In the genomic region with DNA sequence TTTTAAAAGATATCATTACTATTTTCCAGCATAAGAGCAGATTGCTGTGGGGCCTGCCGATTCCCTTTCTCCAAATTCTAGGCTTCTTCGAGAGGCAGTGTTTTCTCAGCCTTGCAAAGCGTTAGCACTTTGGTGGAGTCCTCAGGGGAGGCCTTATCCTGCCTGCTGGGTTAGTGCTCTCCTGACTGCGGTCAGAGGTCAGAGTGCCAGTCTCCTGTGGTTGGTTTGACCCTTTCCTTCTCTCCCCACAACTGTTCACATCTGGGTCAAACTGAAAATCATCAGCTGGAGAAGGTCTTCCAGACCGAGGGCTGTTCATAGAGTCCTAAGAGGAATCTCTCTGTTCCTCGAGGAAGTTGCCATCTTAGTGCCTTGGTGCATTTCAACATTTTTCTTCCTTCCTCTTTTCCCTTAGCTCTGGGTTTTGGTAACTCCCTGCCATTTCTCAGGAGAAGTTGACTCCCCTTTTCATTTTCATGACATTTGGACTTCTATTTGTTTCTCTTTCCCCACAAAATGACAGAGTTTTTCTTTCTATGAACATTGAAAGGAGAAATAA, we compare ENCODE assay signal across 18 mouse cellular contexts. TPM values are rescaled to one million over a fixed set of nuclear protein-coding genes. Genes with fewer than 3 reads are reported as not detected.
DNase-seq lines count a peak whose midpoint lies in the region; ATAC-seq and TF ChIP-seq lines count a peak whose summit lies in the region.
"Had no signal": no experiment of that assay in that cellular context is flagged by ENCODE, and none has a peak within 500 bp of the region (broad histone marks: within the 10 kb centered on the region; RNA-seq: fewer than 3 reads in every experiment).

No protein-coding gene starts in this region.

- peak overlapping the region; percentile 64 for H3K27ac ChIP-seq in liver, postnatal 0 days (ENCODE audit: low read depth)
- H3K27ac ChIP-seq in limb, embryonic 10.5 days = no peak overlapping the region
- H3K27ac ChIP-seq: embryonic facial prominence, embryonic 10.5 days; hindbrain, embryonic 13.5 days; left cerebral cortex, adult 2 months had no signal

- intact Hi-C loops in gastrocnemius, postnatal 36 days (cut with DNase I) = no loop called here

- H3K4me1 ChIP-seq in liver, postnatal 0 days (ENCODE audit: insufficient read depth) = peaks cover 12% of the 10 kb centered on the region
- peaks cover 27% of the 10 kb centered on the region for H3K4me1 ChIP-seq in limb, embryonic 10.5 days

- no peaks in the 10 kb centered on the region for H3K36me3 ChIP-seq in liver, postnatal 0 days (replicated peaks; ENCODE audit: insufficient read depth, low read length)
- no peaks in the 10 kb centered on the region for H3K36me3 ChIP-seq in limb, embryonic 10.5 days
- H3K36me3 ChIP-seq: embryonic facial prominence, embryonic 10.5 days; hindbrain, embryonic 13.5 days had no signal

- TF ChIP-seq EP300 in liver, postnatal 0 days (IDR thresholded peaks at IDR 0.05; ENCODE audit: low read depth) = no peak

- no peaks in the 10 kb centered on the region for H3K27me3 ChIP-seq in liver, postnatal 0 days (ENCODE audit: insufficient read depth, low read length)
- H3K27me3 ChIP-seq in limb, embryonic 10.5 days (ENCODE audit: low read depth, poor library complexity, severe bottlenecking) = peaks cover 26% of the 10 kb centered on the region

- DNase-seq in embryo, embryonic 10 days (ENCODE audit: low spot score) = peak; percentile 14
- DNase-seq in embryo, embryonic 11 days = no peak
- DNase-seq in 416B (ENCODE audit: low read depth) = peak; percentile 96
- no peak for DNase-seq in liver, postnatal 0 days
- no peak for DNase-seq in gastrocnemius, postnatal 36 days
- DNase-seq in limb, embryonic 10.5 days (ENCODE audit: low spot score) = no peak
- DNase-seq in frontal cortex, postnatal 10 days (ENCODE audit: low spot score in 2 of 2) = no peak
- DNase-seq: adrenal gland, postnatal 25 days; cerebellum, adult 11-12 months; forebrain, postnatal 0 days had no signal

- H3K9me3 ChIP-seq in liver, postnatal 0 days (ENCODE audit: low read length) = no peaks in the 10 kb centered on the region
- H3K9me3 ChIP-seq in limb, embryonic 10.5 days (replicated peaks) = no peaks in the 10 kb centered on the region
- H3K9me3 ChIP-seq: embryonic facial prominence, embryonic 10.5 days; hindbrain, embryonic 13.5 days had no signal

- no peak for TF ChIP-seq CTCF in liver, postnatal 0 days (IDR thresholded peaks at IDR 0.05; ENCODE audit: low read depth)

- peak overlapping the region; percentile 19; the same call in 1 of the 2 replicates for H3K4me3 ChIP-seq in liver, postnatal 0 days (ENCODE audit: low read depth, low read length)
- H3K4me3 ChIP-seq in limb, embryonic 10.5 days = no peak overlapping the region
- H3K4me3 ChIP-seq: embryonic facial prominence, embryonic 10.5 days; hindbrain, embryonic 13.5 days; left cerebral cortex, adult 2 months had no signal

- peak; percentile 41 for ATAC-seq in common myeloid progenitor, adult 5-6 weeks (replicated peaks; ENCODE audit: low read depth, poor library complexity, severe bottlenecking)
- no peak for ATAC-seq in liver, postnatal 0 days
- ATAC-seq: forebrain, postnatal 0 days; intestine, postnatal 0 days had no signal

- WGBS in liver, postnatal 0 days (ENCODE audit: insufficient replicate concordance) = 16% methylated on average over 6 of the region's 6 CpGs
- WGBS in limb, embryonic 10.5 days = 41% methylated on average over 6 of the region's 6 CpGs

- peak overlapping the region; percentile 55 for H3K4me2 ChIP-seq in liver, postnatal 0 days (ENCODE audit: low read depth, low read length)
- H3K4me2 ChIP-seq: hindbrain, embryonic 13.5 days had no signal

- H3K9ac ChIP-seq in liver, postnatal 0 days (replicated peaks) = no peak overlapping the region
- H3K9ac ChIP-seq: forebrain, postnatal 0 days; hindbrain, embryonic 13.5 days had no signal

RNA-seq across cellular contexts. Expression of a gene that starts 14.9 kb away (rescaled TPM):
- not detected in 2 replicates for total RNA-seq in common myeloid progenitor, adult 5-6 weeks (2017)
- polyA plus RNA-seq in liver, postnatal 0 days (2015; fragmentation: Nextera tagmentation; extraction: Ambion mirVana) = not detected in 2 replicates
- not detected for total RNA-seq in gastrocnemius, postnatal 36 days (2021)
- not detected in 2 replicates for polyA plus RNA-seq in limb, embryonic 10.5 days (2016; fragmentation: Nextera tagmentation; extraction: Ambion mirVana)
- total RNA-seq: adrenal gland, postnatal 25 days; forebrain, postnatal 0 days; gastrocnemius, postnatal 4 days; left cerebral cortex, adult 2 months had no signal
- polyA plus RNA-seq: embryonic facial prominence, embryonic 10.5 days; forebrain, postnatal 0 days; heart, embryonic 16.5 days; hindbrain, embryonic 13.5 days; intestine, postnatal 0 days; limb, embryonic 14.5 days had no signal

RNA-seq across cellular contexts. Expression of a gene that starts 15.2 kb away (rescaled TPM):
- not detected in 2 replicates for total RNA-seq in common myeloid progenitor, adult 5-6 weeks (2017)
- not detected in 2 replicates for polyA plus RNA-seq in liver, postnatal 0 days (2015; fragmentation: Nextera tagmentation; extraction: Ambion mirVana)
- total RNA-seq in gastrocnemius, postnatal 36 days (2021) = not detected
- not detected in 2 replicates for polyA plus RNA-seq in limb, embryonic 10.5 days (2016; fragmentation: Nextera tagmentation; extraction: Ambion mirVana)
- total RNA-seq: adrenal gland, postnatal 25 days; forebrain, postnatal 0 days; gastrocnemius, postnatal 4 days; left cerebral cortex, adult 2 months had no signal
- polyA plus RNA-seq: embryonic facial prominence, embryonic 10.5 days; forebrain, postnatal 0 days; heart, embryonic 16.5 days; hindbrain, embryonic 13.5 days; intestine, postnatal 0 days; limb, embryonic 14.5 days had no signal

RNA-seq across cellular contexts. Expression of a gene that starts 23.4 kb away (rescaled TPM):
- total RNA-seq in common myeloid progenitor, adult 5-6 weeks (2017) = not detected in 2 replicates
- not detected in 2 replicates for polyA plus RNA-seq in liver, postnatal 0 days (2015; fragmentation: Nextera tagmentation; extraction: Ambion mirVana)
- total RNA-seq in gastrocnemius, postnatal 36 days (2021) = not detected
- polyA plus RNA-seq in limb, embryonic 10.5 days (2016; fragmentation: Nextera tagmentation; extraction: Ambion mirVana) = not detected in 2 replicates
- total RNA-seq: adrenal gland, postnatal 25 days; forebrain, postnatal 0 days; gastrocnemius, postnatal 4 days; left cerebral cortex, adult 2 months had no signal
- polyA plus RNA-seq: embryonic facial prominence, embryonic 10.5 days; forebrain, postnatal 0 days; heart, embryonic 16.5 days; hindbrain, embryonic 13.5 days; intestine, postnatal 0 days; limb, embryonic 14.5 days had no signal

RNA-seq across cellular contexts. Expression of a gene that starts 29.8 kb away (rescaled TPM):
- not detected in 2 replicates for total RNA-seq in common myeloid progenitor, adult 5-6 weeks (2017)
- polyA plus RNA-seq in liver, postnatal 0 days (2015; fragmentation: Nextera tagmentation; extraction: Ambion mirVana) = not detected in 2 replicates
- not detected for total RNA-seq in gastrocnemius, postnatal 36 days (2021)
- polyA plus RNA-seq in limb, embryonic 10.5 days (2016; fragmentation: Nextera tagmentation; extraction: Ambion mirVana) = not detected in 2 replicates
- total RNA-seq: adrenal gland, postnatal 25 days; forebrain, postnatal 0 days; gastrocnemius, postnatal 4 days; left cerebral cortex, adult 2 months had no signal
- polyA plus RNA-seq: embryonic facial prominence, embryonic 10.5 days; forebrain, postnatal 0 days; heart, embryonic 16.5 days; hindbrain, embryonic 13.5 days; intestine, postnatal 0 days; limb, embryonic 14.5 days had no signal

RNA-seq across cellular contexts. Expression of a gene that starts 37.9 kb away (rescaled TPM):
- total RNA-seq in common myeloid progenitor, adult 5-6 weeks (2017) = not detected in 2 replicates
- not detected in 2 replicates for polyA plus RNA-seq in liver, postnatal 0 days (2015; fragmentation: Nextera tagmentation; extraction: Ambion mirVana)
- not detected for total RNA-seq in gastrocnemius, postnatal 36 days (2021)
- not detected in 2 replicates for polyA plus RNA-seq in limb, embryonic 10.5 days (2016; fragmentation: Nextera tagmentation; extraction: Ambion mirVana)
- total RNA-seq: adrenal gland, postnatal 25 days; forebrain, postnatal 0 days; gastrocnemius, postnatal 4 days; left cerebral cortex, adult 2 months had no signal
- polyA plus RNA-seq: embryonic facial prominence, embryonic 10.5 days; forebrain, postnatal 0 days; heart, embryonic 16.5 days; hindbrain, embryonic 13.5 days; intestine, postnatal 0 days; limb, embryonic 14.5 days had no signal

Comparison
In these comparisons a context has a peak if more than half of its experiments do, and no peak if none do; other contexts are left out.
1. DNase-seq: peak in embryo, embryonic 10 days (single experiment) and 416B (single experiment); none in embryo, embryonic 11 days (single experiment), liver, postnatal 0 days (single experiment), gastrocnemius, postnatal 36 days (0 of 2), limb, embryonic 10.5 days (single experiment) and frontal cortex, postnatal 10 days (0 of 2).